Mouse (Mus musculus) heart, postnatal 0 days (tissue): ENCODE data around the gene Gng2.

Experiments used
- CTCF ChIP-seq: IDR thresholded peaks from 2 replicates; pipeline ENCODE4 v1.5.1; 2016; ENCODE audit warnings: antibody characterized with exemption, control low read depth, low read depth
- EP300 ChIP-seq: IDR thresholded peaks from 2 replicates; pipeline ENCODE4 v1.6.1; 2016; ENCODE audit warnings: antibody characterized with exemption, low read depth

GRCm38 (mm10) chr14:19927879-19928278 is 49.5 kb downstream of the Gng2 start:
- TF ChIP-seq CTCF (no peak), EP300 (0 out of 2 replicates have a peak, but pooled peaks have one; percentile 30)
